Mouse (Mus musculus): ENCODE measurements around the gene Ngfr. TPM values are rescaled to one million over a fixed set of nuclear protein-coding genes. Genes with fewer than 3 reads are reported as not detected.
"Not testable (repeated sequence)": the region's sequence is repeated elsewhere in the genome, so short reads cannot be mapped to it uniquely, and the experiment has no call there.

Ngfr gene
- polyA plus RNA-seq, 1 experiment from 2014 or later = 40.8 TPM

DNA sequence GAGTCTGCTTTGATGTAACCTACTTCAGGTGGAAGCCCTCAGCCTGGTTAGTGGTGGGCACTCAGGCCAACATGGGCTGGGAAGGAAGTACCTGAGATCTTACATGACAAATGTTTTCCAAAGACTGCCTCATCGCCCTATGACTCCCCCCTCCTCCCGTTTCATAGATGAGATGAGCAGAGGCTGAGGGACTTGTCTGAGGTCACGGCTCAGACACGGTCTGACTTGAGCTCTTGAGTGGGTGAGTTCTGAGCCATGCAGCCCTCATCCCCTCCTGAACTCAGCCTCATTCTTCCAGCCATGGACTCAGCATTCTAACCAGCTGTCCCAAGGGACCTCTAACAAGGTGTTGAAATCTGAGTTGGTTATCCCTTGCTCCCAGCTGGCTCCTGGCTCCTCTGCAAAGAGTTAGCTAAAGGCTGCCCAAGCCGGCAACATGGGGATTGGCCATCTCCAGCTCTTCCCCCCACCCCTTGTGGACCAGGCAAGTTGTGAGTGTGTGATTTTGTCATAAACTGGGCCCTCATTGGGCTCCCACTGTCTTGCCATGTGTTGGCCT lies 32.4 kb upstream of the Ngfr start:
- Histone ChIP-seq H3K36me3 (ENCODE audit: control insufficient read depth, insufficient read depth, low read length) (no peaks in the 10 kb centered on the region), H3K27me3 (ENCODE audit: control insufficient read depth, insufficient read depth, low read length) (no peaks in the 10 kb centered on the region), H3K4me1 (ENCODE audit: control insufficient read depth, insufficient read depth, low read length) (peaks cover 9% of the 10 kb centered on the region; the same call in 1 of the 2 replicates), H3K27ac (ENCODE audit: low read depth, low read length) (no peak overlapping the region), H3K4me3 (ENCODE audit: low read depth, low read length) (no peak overlapping the region), H3K9me3 (ENCODE audit: control insufficient read depth, low read length) (no peaks in the 10 kb centered on the region), H3K4me2 (ENCODE audit: low read depth, low read length) (no peak overlapping the region), H3K9ac (replicated peaks; ENCODE audit: low read depth, low read length) (no peak overlapping the region)
- 89% methylated on average over 5 of the region's 5 CpGs for WGBS
- ATAC-seq (ENCODE audit: low read depth) = no peak

DNA sequence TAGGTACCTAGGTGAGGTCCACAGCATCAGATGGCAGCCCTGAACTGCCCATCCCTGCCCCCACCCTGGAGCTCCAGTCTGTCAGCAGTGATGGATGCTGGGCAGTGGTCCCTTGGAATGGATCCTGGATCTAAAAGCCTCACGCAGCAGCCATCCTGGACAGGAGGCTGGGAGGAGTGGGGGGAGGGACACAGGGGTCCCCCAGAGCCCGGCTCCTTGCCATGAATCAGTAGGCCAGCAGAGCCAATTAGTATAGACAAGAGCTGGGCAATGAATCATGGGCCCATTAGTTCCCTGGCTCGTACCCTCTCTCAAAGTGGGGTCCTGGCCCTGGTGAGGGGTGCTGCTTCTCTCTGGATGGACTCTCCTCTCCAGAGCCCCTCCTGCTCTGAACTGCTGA lies 31.5 kb upstream of the Ngfr start:
- H3K9ac ChIP-seq (replicated peaks; ENCODE audit: low read depth, low read length) = no peak overlapping the region
- 23% methylated on average over 3 of the region's 3 CpGs for WGBS
- peak; percentile 50; the same call in 1 of the 2 replicates for ATAC-seq (ENCODE audit: low read depth)
- H3K9me3 ChIP-seq (ENCODE audit: control insufficient read depth, low read length) = no peaks in the 10 kb centered on the region
- no peak overlapping the region for H3K27ac ChIP-seq (ENCODE audit: low read depth, low read length)
- H3K4me1 ChIP-seq (ENCODE audit: control insufficient read depth, insufficient read depth, low read length) = peaks cover 9% of the 10 kb centered on the region; the same call in 1 of the 2 replicates
- H3K4me2 ChIP-seq (ENCODE audit: low read depth, low read length) = no peak overlapping the region
- no peak overlapping the region for H3K4me3 ChIP-seq (ENCODE audit: low read depth, low read length)
- no peaks in the 10 kb centered on the region for H3K36me3 ChIP-seq (ENCODE audit: control insufficient read depth, insufficient read depth, low read length)
- no peaks in the 10 kb centered on the region for H3K27me3 ChIP-seq (ENCODE audit: control insufficient read depth, insufficient read depth, low read length)

DNA sequence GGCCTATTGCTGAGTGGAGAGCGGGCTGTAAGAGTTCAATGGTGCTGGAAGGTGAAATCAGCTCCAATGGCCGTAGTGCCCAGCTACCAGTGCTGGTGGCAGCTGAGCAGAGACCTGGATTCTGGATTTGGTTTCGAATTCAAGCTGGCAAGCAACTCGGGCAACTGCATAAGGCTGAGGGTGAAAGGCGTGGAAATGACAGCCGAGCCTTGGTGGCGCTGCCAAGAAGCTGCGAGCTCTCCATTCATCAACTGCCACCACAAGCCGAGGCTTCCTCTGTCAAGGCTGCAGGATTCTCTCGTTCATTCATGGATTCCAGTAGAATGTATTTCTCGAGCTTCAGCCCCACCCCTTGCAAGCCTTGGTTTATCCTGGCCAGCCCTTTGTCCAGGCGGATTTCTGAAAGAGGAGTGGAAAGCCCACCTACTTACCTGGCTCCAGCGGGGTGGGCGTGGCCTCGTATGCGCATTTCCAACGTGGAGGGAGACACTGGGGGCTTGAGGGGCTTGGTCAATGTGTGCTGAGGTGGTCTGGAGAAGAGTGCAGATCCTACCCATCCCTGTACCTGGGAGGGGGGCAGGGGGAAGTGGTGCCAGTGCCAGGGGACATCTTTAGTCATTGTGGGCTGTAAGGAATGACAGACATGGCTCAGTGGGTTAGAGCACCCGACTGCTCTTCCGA lies 30.4 kb upstream of the Ngfr start:
- Histone ChIP-seq H3K36me3 (ENCODE audit: control insufficient read depth, insufficient read depth, low read length) (no peaks in the 10 kb centered on the region), H3K27ac (ENCODE audit: low read depth, low read length) (peak overlapping the region; percentile 71), H3K9ac (replicated peaks; ENCODE audit: low read depth, low read length) (no peak overlapping the region), H3K4me3 (ENCODE audit: low read depth, low read length) (no peak overlapping the region), H3K4me1 (ENCODE audit: control insufficient read depth, insufficient read depth, low read length) (peaks cover 9% of the 10 kb centered on the region; the same call in 1 of the 2 replicates), H3K27me3 (ENCODE audit: control insufficient read depth, insufficient read depth, low read length) (no peaks in the 10 kb centered on the region), H3K9me3 (ENCODE audit: control insufficient read depth, low read length) (no peaks in the 10 kb centered on the region), H3K4me2 (ENCODE audit: low read depth, low read length) (0 out of 2 replicates have a peak overlapping the region, but pooled peaks have one; percentile 4)
- 35% methylated on average over 19 of the region's 19 CpGs for WGBS
- ATAC-seq (ENCODE audit: low read depth) = no peak; the same call in 1 of the 2 replicates

DNA sequence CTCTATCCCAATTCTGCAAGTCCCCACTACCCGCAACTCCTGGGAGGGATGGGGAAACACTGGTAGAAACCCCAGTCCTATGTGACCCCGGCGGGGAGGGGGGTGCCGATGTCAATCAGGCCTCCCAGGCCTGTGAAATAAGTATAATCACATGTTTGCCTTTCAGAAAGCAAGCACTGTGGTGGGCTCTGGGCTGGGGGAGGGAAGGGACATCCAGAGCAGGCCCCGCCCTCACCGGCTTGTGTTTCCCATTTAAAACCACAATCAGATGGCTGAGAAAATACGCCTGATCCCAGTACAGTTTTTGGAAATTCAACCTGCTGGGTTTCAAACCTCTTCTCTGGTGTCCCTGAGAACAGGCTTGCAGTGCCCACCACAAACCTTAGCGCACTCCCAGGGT lies 27.2 kb upstream of the Ngfr start:
- Histone ChIP-seq H3K9me3 (ENCODE audit: control insufficient read depth, low read length) (no peaks in the 10 kb centered on the region), H3K27me3 (ENCODE audit: control insufficient read depth, insufficient read depth, low read length) (no peaks in the 10 kb centered on the region), H3K4me1 (ENCODE audit: control insufficient read depth, insufficient read depth, low read length) (peaks cover 19% of the 10 kb centered on the region; the same call in 1 of the 2 replicates), H3K9ac (replicated peaks; ENCODE audit: low read depth, low read length) (no peak overlapping the region), H3K4me3 (ENCODE audit: low read depth, low read length) (no peak overlapping the region), H3K27ac (ENCODE audit: low read depth, low read length) (no peak overlapping the region), H3K36me3 (ENCODE audit: control insufficient read depth, insufficient read depth, low read length) (no peaks in the 10 kb centered on the region), H3K4me2 (ENCODE audit: low read depth, low read length) (no peak overlapping the region)
- ATAC-seq (ENCODE audit: low read depth) = no peak
- WGBS = 85% methylated on average over 8 of the region's 8 CpGs

DNA sequence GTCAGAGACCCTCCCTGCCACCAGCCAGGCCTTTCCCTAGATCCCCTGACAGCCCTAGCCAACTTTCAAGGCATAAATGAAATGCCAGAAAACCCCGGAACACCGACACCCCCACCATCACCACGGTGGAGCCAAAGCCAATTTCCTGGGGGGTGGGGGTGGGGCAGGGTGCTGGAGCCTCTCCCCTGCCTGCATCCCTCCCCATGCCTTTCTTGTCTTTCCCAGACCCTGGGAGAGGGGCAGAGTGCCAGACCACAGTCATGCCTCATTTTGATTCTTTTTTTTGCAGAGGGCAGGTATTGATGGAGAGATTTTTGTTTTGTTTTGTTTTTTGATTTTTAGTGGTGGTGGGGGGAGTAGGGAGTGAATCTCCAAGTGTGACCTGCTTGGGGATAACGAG lies 23.7 kb upstream of the Ngfr start:
- Histone ChIP-seq H3K27ac (ENCODE audit: low read depth, low read length) (no peak overlapping the region; the same call in 1 of the 2 replicates), H3K9me3 (ENCODE audit: control insufficient read depth, low read length) (no peaks in the 10 kb centered on the region), H3K9ac (replicated peaks; ENCODE audit: low read depth, low read length) (no peak overlapping the region), H3K4me2 (ENCODE audit: low read depth, low read length) (no peak overlapping the region), H3K4me3 (ENCODE audit: low read depth, low read length) (no peak overlapping the region), H3K27me3 (ENCODE audit: control insufficient read depth, insufficient read depth, low read length) (no peaks in the 10 kb centered on the region), H3K4me1 (ENCODE audit: control insufficient read depth, insufficient read depth, low read length) (0 out of 2 replicates have a peak, but pooled peaks cover 12% of the 10 kb centered on the region), H3K36me3 (ENCODE audit: control insufficient read depth, insufficient read depth, low read length) (no peaks in the 10 kb centered on the region)
- WGBS = 33% methylated on average over 4 of the region's 4 CpGs
- ATAC-seq (ENCODE audit: low read depth) = no peak

DNA sequence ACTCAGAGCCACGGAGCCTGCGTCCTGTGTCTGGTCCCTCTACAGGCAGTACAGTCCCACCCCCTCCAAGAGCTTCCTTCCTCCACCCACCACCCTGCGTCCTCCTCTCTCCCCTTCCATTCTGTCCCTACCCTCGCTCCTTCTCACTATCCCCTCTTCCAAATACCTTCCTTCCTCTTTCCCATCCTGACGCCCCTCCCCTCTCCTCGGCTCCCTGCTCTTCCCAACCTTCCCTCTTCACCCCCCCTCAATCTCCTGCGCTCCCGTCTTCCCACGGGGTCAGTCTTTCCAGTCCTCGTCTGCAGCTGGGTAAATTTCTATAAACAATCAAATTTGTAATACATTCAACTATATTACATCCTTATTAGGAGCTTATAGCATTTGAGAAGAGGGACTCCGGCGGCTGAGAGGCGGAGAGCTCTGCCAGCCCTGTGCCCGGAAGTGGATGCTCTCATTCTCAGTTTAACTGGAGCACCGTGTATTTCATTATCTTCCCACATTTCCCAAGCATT lies 22.9 kb upstream of the Ngfr start:
- 23% methylated on average over 15 of the region's 15 CpGs for WGBS
- H3K4me1 ChIP-seq (ENCODE audit: control insufficient read depth, insufficient read depth, low read length) = 0 out of 2 replicates have a peak, but pooled peaks cover 12% of the 10 kb centered on the region
- H3K9ac ChIP-seq (replicated peaks; ENCODE audit: low read depth, low read length) = 0 out of 2 replicates have a peak overlapping the region, but pooled peaks have one; percentile 11
- no peaks in the 10 kb centered on the region for H3K36me3 ChIP-seq (ENCODE audit: control insufficient read depth, insufficient read depth, low read length)
- H3K4me3 ChIP-seq (ENCODE audit: low read depth, low read length) = no peak overlapping the region
- ATAC-seq (ENCODE audit: low read depth) = no peak
- no peaks in the 10 kb centered on the region for H3K27me3 ChIP-seq (ENCODE audit: control insufficient read depth, insufficient read depth, low read length)
- no peaks in the 10 kb centered on the region for H3K9me3 ChIP-seq (ENCODE audit: control insufficient read depth, low read length)
- H3K27ac ChIP-seq (ENCODE audit: low read depth, low read length) = peak overlapping the region; percentile 28; the same call in 1 of the 2 replicates
- H3K4me2 ChIP-seq (ENCODE audit: low read depth, low read length) = peak overlapping the region; percentile 35

DNA sequence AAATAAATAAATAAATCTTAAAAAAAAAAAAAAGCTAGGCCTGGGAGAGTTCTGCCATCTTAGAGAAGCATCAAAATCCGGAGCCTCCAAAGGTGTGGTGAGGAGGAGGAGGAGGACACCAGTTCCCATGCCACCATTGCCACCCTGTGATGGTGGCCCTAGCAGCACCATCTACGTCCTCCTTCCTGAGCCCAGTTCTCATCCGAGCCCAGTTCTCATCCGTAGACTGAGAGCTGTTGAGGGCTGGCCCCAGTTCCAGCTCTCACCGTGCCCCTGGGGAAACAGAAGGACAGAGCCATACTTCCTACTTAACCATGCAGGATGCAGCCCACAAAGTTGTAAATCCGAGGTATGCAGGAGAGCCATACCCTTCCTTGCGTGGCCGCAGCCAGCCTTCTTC lies 22.4 kb upstream of the Ngfr start:
- 0 out of 2 replicates have a peak, but pooled peaks cover 12% of the 10 kb centered on the region for H3K4me1 ChIP-seq (ENCODE audit: control insufficient read depth, insufficient read depth, low read length)
- no peak overlapping the region for H3K27ac ChIP-seq (ENCODE audit: low read depth, low read length)
- H3K27me3 ChIP-seq (ENCODE audit: control insufficient read depth, insufficient read depth, low read length) = no peaks in the 10 kb centered on the region
- no peaks in the 10 kb centered on the region for H3K9me3 ChIP-seq (ENCODE audit: control insufficient read depth, low read length)
- H3K4me3 ChIP-seq (ENCODE audit: low read depth, low read length) = no peak overlapping the region
- ATAC-seq (ENCODE audit: low read depth) = no peak
- no peaks in the 10 kb centered on the region for H3K36me3 ChIP-seq (ENCODE audit: control insufficient read depth, insufficient read depth, low read length)
- no peak overlapping the region for H3K9ac ChIP-seq (replicated peaks; ENCODE audit: low read depth, low read length)
- H3K4me2 ChIP-seq (ENCODE audit: low read depth, low read length) = peak overlapping the region; percentile 35
- 56% methylated on average over 8 of the region's 8 CpGs for WGBS

DNA sequence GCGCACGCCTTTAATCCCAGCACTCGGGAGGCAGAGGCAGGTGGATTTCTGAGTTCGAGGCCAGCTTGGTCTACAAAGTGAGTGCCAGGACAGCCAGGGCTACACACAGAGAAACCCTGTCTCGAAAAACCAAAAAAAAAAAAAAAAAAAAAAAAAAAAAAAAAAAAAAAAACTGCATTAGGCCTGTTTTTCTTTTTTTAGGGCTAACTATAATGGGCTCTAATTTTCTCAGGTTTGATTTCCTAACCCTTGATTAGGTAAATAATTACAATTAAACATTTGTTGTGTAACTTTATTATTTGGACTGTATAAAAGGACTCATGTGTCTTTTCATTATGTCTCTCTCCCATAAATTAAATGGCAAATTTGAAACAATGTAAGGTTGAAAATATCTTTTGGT lies 19.8 kb upstream of the Ngfr start:
- H3K36me3 ChIP-seq (ENCODE audit: control insufficient read depth, insufficient read depth, low read length); H3K27ac ChIP-seq (ENCODE audit: low read depth, low read length); H3K9ac ChIP-seq (replicated peaks; ENCODE audit: low read depth, low read length); ATAC-seq (ENCODE audit: low read depth); H3K4me3 ChIP-seq (ENCODE audit: low read depth, low read length); H3K4me2 ChIP-seq (ENCODE audit: low read depth, low read length); H3K27me3 ChIP-seq (ENCODE audit: control insufficient read depth, insufficient read depth, low read length); H3K9me3 ChIP-seq (ENCODE audit: control insufficient read depth, low read length): not testable (repeated sequence)
- WGBS = 93% methylated on average over 4 of the region's 5 CpGs
- H3K4me1 ChIP-seq (ENCODE audit: control insufficient read depth, insufficient read depth, low read length) = 0 out of 2 replicates have a peak, but pooled peaks cover 12% of the 10 kb centered on the region
